Mouse (Mus musculus) forebrain, embryonic 12.5 days (tissue): ENCODE measurements at regions not wholly inside any gene's neighbourhood (a gene's known extent, or its start where the extent isn't known, plus 50 kb on each side); places are given as distances from the start of the nearest gene placed in this dataset. TPM values are rescaled to one million over a fixed set of nuclear protein-coding genes. Genes with fewer than 3 reads are reported as not detected.

Experiments used
- microRNA-seq: library from miRNA; unstranded; fragments of <30 nt; microRNA quantifications from one replicate; pipeline ENCODE4, GENCODE M21; 2017

Small RNAs in the stretch of these regions (microRNA-seq; reads per million reads assigned to microRNA genes)
- gene Gm24710, result not detected
